Mouse (Mus musculus): ENCODE results near the gene Phgdh.
"Not testable (repeated sequence)": the region's sequence is repeated elsewhere in the genome, so short reads cannot be mapped to it uniquely, and the experiment has no call there.

Gene Phgdh
- long read RNA-seq, experiment 1, transcript Phgdh-201 (12 exons, 1,893 nt), result major isoform, 5 of 5 reads
- long read RNA-seq, experiment 1, partial matches to known transcripts, result 0 of 5 reads
- long read RNA-seq, experiment 1, other reads (novel, unspliced or antisense), result 0 of 5 reads
- long read RNA-seq, experiment 2, transcript Phgdh-201 (12 exons, 1,893 nt), result major isoform, 8 of 9 reads
- long read RNA-seq, experiment 2, partial matches to known transcripts, result 1 of 9 reads
- long read RNA-seq, experiment 2, other reads (novel, unspliced or antisense), result 0 of 9 reads

- intact Hi-C loops (cut with DNase I), result not testable (repeated sequence)
Observed at GRCm38 (mm10) chr3:98339706-98340109, at the start of gene Phgdh. Gene Phgdh (minus strand): TSS chr3:98339990.

- intact Hi-C loops (cut with DNase I), result no loop called here
Observed at GRCm38 (mm10) chr3:98389305-98389704, 49.5 kb upstream of the Phgdh start.

GRCm38 (mm10) chr3:98387756-98388155, 48.0 kb upstream of the Phgdh start:
- intact Hi-C loops (cut with DNase I), result no loop called here

GRCm38 (mm10) chr3:98387086-98387485, 47.3 kb upstream of the Phgdh start:
- intact Hi-C loops (cut with DNase I), result no loop called here

GRCm38 (mm10) chr3:98383024-98383790, 43.4 kb upstream of the Phgdh start:
- intact Hi-C loops (cut with DNase I), result loop anchor here (5.0 kb wide), 1 partner anchor 44 kb away; no protein-coding TSS in a partner anchor

- intact Hi-C loops (cut with DNase I), result loop anchor here (5.0 kb wide), 1 partner anchor 45 kb away; no protein-coding TSS in a partner anchor
Observed at GRCm38 (mm10) chr3:98382246-98382939, 42.6 kb upstream of the Phgdh start, which contains the start of gene Zfp697. Gene Zfp697 (plus strand): TSS chr3:98382461.

- intact Hi-C loops (cut with DNase I), result loop anchor here (5.0 kb wide), 1 partner anchor 46 kb away; no protein-coding TSS in a partner anchor
Observed at GRCm38 (mm10) chr3:98381677-98382245, 42.0 kb upstream of the Phgdh start.

GRCm38 (mm10) chr3:98379236-98379635, 39.4 kb upstream of the Phgdh start:
- intact Hi-C loops (cut with DNase I), result no loop called here

- intact Hi-C loops (cut with DNase I), result no loop called here
Observed at GRCm38 (mm10) chr3:98378267-98378666, 38.5 kb upstream of the Phgdh start.

GRCm38 (mm10) chr3:98374980-98375379, 35.2 kb upstream of the Phgdh start:
- intact Hi-C loops (cut with DNase I), result no loop called here

GRCm38 (mm10) chr3:98374062-98374719, 34.4 kb upstream of the Phgdh start:
- intact Hi-C loops (cut with DNase I), result no loop called here

GRCm38 (mm10) chr3:98368776-98369175, 29.0 kb upstream of the Phgdh start:
- intact Hi-C loops (cut with DNase I), result no loop called here

GRCm38 (mm10) chr3:98368283-98368682, 28.5 kb upstream of the Phgdh start:
- intact Hi-C loops (cut with DNase I), result no loop called here

GRCm38 (mm10) chr3:98366823-98367222, 27.0 kb upstream of the Phgdh start:
- intact Hi-C loops (cut with DNase I), result no loop called here

- intact Hi-C loops (cut with DNase I), result no loop called here
Observed at GRCm38 (mm10) chr3:98366086-98366485, 26.3 kb upstream of the Phgdh start.

- intact Hi-C loops (cut with DNase I), result loop anchor here (5.0 kb wide), 1 partner anchor 65 kb away; no protein-coding TSS in a partner anchor
Observed at GRCm38 (mm10) chr3:98362753-98363152, 23.0 kb upstream of the Phgdh start.

- intact Hi-C loops (cut with DNase I), result loop anchor here (10.0 kb wide), 1 partner anchor 618 kb away; no protein-coding TSS in a partner anchor
Observed at GRCm38 (mm10) chr3:98356632-98357370, 17.0 kb upstream of the Phgdh start.

GRCm38 (mm10) chr3:98356026-98356365, 16.2 kb upstream of the Phgdh start:
- intact Hi-C loops (cut with DNase I), result loop anchor here (10.0 kb wide), 1 partner anchor 619 kb away; no protein-coding TSS in a partner anchor

GRCm38 (mm10) chr3:98355344-98356025, 15.7 kb upstream of the Phgdh start:
- intact Hi-C loops (cut with DNase I), result loop anchor here (10.0 kb wide), 1 partner anchor 619 kb away; no protein-coding TSS in a partner anchor
